Mouse (Mus musculus) heart, embryonic 11.5 days (tissue): ENCODE measurements around the gene Gm13695. TPM values are rescaled to one million over a fixed set of nuclear protein-coding genes. Genes with fewer than 3 reads are reported as not detected.
"Not testable (repeated sequence)": the region's sequence is repeated elsewhere in the genome, so short reads cannot be mapped to it uniquely, and the experiment has no call there.

Experiments
- ATAC-seq: fragments of 200-750 bp; cut with Nextera tagmentation; replicated peaks from 2 replicates; pipeline ENCODE4 v1.8.0; 2017; ENCODE audit warnings: moderate library complexity; ENCODE audit not compliant: insufficient number of reproducible peaks, low FRiP score, low TSS enrichment
- H3K27ac ChIP-seq: fragments of 300-500 bp; sonication (generic); 2 replicates; pipeline ENCODE4 v1.5.1; 2014; ENCODE audit warnings: mild to moderate bottlenecking, low read depth, low read length
- H3K27me3 ChIP-seq: fragments of 300-500 bp; sonication (generic); 2 replicates; pipeline ENCODE4 v1.6.1; 2014; ENCODE audit warnings: mild to moderate bottlenecking, low read length, mixed read lengths; ENCODE audit not compliant: control insufficient read depth, insufficient read depth
- H3K36me3 ChIP-seq: fragments of 300-500 bp; sonication (generic); 2 replicates; pipeline ENCODE4 v1.6.1; 2014; ENCODE audit warnings: mild to moderate bottlenecking, low read length, moderate library complexity, mixed read lengths; ENCODE audit not compliant: control insufficient read depth, insufficient read depth
- H3K4me1 ChIP-seq: fragments of 300-500 bp; sonication (generic); 2 replicates; pipeline ENCODE4 v1.6.1; 2014; ENCODE audit warnings: low read length; ENCODE audit not compliant: control insufficient read depth, insufficient read depth
- H3K4me2 ChIP-seq: fragments of 300-500 bp; sonication (generic); 2 replicates; pipeline ENCODE4 v1.6.1; 2014; ENCODE audit warnings: mild to moderate bottlenecking, moderate library complexity
- H3K4me3 ChIP-seq: fragments of 300-500 bp; sonication (generic); 2 replicates; pipeline ENCODE4 v1.5.1; 2014; ENCODE audit warnings: low read depth, low read length
- H3K9ac ChIP-seq: fragments of 300-500 bp; sonication (generic); 2 replicates; pipeline ENCODE4 v1.6.1; 2014; ENCODE audit warnings: mild to moderate bottlenecking, low read depth, low read length, moderate library complexity
- H3K9me3 ChIP-seq: fragments of 300-500 bp; sonication (generic); replicated peaks from 2 replicates; pipeline ENCODE4 v1.6.1; 2016; ENCODE audit warnings: low read length; ENCODE audit not compliant: control insufficient read depth
- WGBS: fragments of 180-500 bp; shearing (Covaris S2); extraction: QIAGEN DNeasy Blood & Tissue Kit; methylation state at CpG from one replicate; pipeline ENCODE4 v1.1.7; 2014; ENCODE audit not compliant: insufficient replicate concordance; 5-methylcytosine and 5-hydroxymethylcytosine counted together
- polyA plus RNA-seq: library from polyadenylated mRNA; unstranded; fragments of >200 nt; fragmentation: Nextera tagmentation; extraction: Ambion mirVana; gene quantifications from 2 replicates; pipeline ENCODE4 v1.2.1, GENCODE M21; 2014

The Gm13695 gene
- polyA plus RNA-seq = not detected in 2 replicates

DNA sequence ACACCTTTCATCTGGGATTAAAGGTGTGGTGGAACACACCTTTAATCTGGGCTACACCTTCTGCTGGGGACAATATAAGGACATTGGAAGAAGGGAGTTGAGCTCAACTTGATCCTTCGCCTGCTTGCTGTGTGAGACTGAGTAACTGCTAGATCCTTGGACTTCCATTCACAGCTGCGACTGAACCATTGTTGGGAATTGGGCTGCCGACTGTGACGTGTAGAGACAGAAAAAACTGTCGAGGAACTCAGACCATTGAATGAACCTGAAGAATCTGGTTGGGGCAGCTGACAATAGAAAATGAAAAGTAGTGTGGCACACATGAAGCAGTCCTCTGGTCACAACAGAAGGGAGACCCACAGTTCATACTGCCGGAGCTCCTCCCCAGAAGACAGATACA lies at the start of gene Gm13695:
Gm13695 (plus strand) TSS at position 301 of the 400 bp plus-strand sequence.
- not testable (repeated sequence) for ATAC-seq
- WGBS = no CpG with 5 or more reads among the region's 6 CpGs

GRCm38 (mm10) chr2:83929478-83930088 lies 37.5 kb upstream of the Gm13695 start:
- Histone ChIP-seq H3K36me3 (no peaks in the 10 kb centered on the region), H3K4me3 (no peak overlapping the region), H3K4me1 (no peaks in the 10 kb centered on the region), H3K9ac (no peak overlapping the region), H3K4me2 (no peak overlapping the region), H3K9me3 (no peaks in the 10 kb centered on the region), H3K27ac (no peak overlapping the region), H3K27me3 (no peaks in the 10 kb centered on the region)
- ATAC-seq = no peak
- WGBS = 73% methylated on average over 2 of the region's 2 CpGs

More for the DNA sequence above, at the start of gene Gm13695:
- H3K36me3 ChIP-seq, H3K27me3 ChIP-seq, H3K9ac ChIP-seq, H3K9me3 ChIP-seq, H3K4me3 ChIP-seq, H3K4me1 ChIP-seq, H3K4me2 ChIP-seq, H3K27ac ChIP-seq: not testable (repeated sequence)

- WGBS = 3% methylated on average over 20 of the region's 20 CpGs
- no peaks in the 10 kb centered on the region for H3K9me3 ChIP-seq
- H3K9ac ChIP-seq = no peak within 1 kb of the TSS
- H3K27ac ChIP-seq = no peak within 1 kb of the TSS
- H3K27me3 ChIP-seq = no peaks in the 10 kb centered on the region
- ATAC-seq = no peak; the same call in 1 of the 2 replicates
- peak within 1 kb of the TSS; percentile 27; the same call in 1 of the 2 replicates for H3K4me3 ChIP-seq
- H3K36me3 ChIP-seq = no peaks in the 10 kb centered on the region
- peaks cover 3% of the 10 kb centered on the region; the same call in 1 of the 2 replicates for H3K4me1 ChIP-seq
- H3K4me2 ChIP-seq = peak within 1 kb of the TSS; percentile 61
Observed at GRCm38 (mm10) chr2:83940931-83941361, 26.2 kb upstream of the Gm13695 start, which contains the start of gene Zswim2. TSS of gene Zswim2 (minus strand) at chr2:83941228.

DNA sequence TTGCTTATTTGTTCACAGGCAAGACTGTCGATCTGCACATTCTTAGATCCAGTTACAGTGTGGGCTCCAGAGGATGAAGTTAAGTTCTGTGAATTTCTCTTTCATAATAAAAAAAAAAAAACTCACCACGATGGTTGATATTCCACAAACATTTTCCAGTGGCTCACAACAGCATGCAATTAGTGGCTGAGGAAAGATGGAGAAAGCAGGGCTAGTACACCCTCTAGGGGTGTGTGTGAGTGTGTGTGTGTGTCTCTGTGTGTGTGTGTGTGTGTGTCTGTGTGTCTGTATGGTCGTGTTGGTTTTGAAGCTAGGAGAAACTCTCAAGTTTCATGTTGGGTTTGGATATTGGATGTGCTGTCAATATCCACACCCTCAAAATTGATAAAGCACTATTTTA lies 25.7 kb upstream of the Gm13695 start:
- no peak for ATAC-seq
- Histone ChIP-seq H3K4me3 (peak overlapping the region; percentile 27; the same call in 1 of the 2 replicates), H3K4me2 (peak overlapping the region; percentile 61), H3K27ac (no peak overlapping the region), H3K9me3 (no peaks in the 10 kb centered on the region), H3K36me3 (no peaks in the 10 kb centered on the region), H3K4me1 (peaks cover 3% of the 10 kb centered on the region; the same call in 1 of the 2 replicates), H3K27me3 (no peaks in the 10 kb centered on the region), H3K9ac (no peak overlapping the region)
- 51% methylated on average over 3 of the region's 3 CpGs for WGBS

- H3K27ac ChIP-seq = no peak overlapping the region
- WGBS = 40% methylated on average over 4 of the region's 4 CpGs
- H3K9me3 ChIP-seq = no peaks in the 10 kb centered on the region
- no peaks in the 10 kb centered on the region for H3K36me3 ChIP-seq
- H3K27me3 ChIP-seq = no peaks in the 10 kb centered on the region
- ATAC-seq = no peak
- H3K4me3 ChIP-seq = no peak overlapping the region
- H3K4me2 ChIP-seq = no peak overlapping the region
- peaks cover 3% of the 10 kb centered on the region; the same call in 1 of the 2 replicates for H3K4me1 ChIP-seq
- H3K9ac ChIP-seq = no peak overlapping the region
Observed at GRCm38 (mm10) chr2:83941792-83942191, 25.3 kb upstream of the Gm13695 start.

DNA sequence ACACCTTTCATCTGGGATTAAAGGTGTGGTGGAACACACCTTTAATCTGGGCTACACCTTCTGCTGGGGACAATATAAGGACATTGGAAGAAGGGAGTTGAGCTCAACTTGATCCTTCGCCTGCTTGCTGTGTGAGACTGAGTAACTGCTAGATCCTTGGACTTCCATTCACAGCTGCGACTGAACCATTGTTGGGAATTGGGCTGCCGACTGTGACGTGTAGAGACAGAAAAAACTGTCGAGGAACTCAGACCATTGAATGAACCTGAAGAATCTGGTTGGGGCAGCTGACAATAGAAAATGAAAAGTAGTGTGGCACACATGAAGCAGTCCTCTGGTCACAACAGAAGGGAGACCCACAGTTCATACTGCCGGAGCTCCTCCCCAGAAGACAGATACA lies 11.7 kb upstream of the Gm13695 start, which contains the start of gene Gm13698:
Gm13698 (plus strand) TSS at position 301 of the 400 bp plus-strand sequence.
- no CpG with 5 or more reads among the region's 6 CpGs for WGBS
- H3K36me3 ChIP-seq, H3K27ac ChIP-seq, H3K9me3 ChIP-seq, H3K27me3 ChIP-seq, ATAC-seq, H3K4me1 ChIP-seq, H3K9ac ChIP-seq, H3K4me2 ChIP-seq, H3K4me3 ChIP-seq: not testable (repeated sequence)

- not testable (repeated sequence) for H3K4me3 ChIP-seq, H3K4me2 ChIP-seq, H3K9ac ChIP-seq, H3K36me3 ChIP-seq, H3K9me3 ChIP-seq, ATAC-seq, H3K4me1 ChIP-seq, H3K27me3 ChIP-seq, H3K27ac ChIP-seq
- no CpG with 5 or more reads among the region's 6 CpGs for WGBS
Observed at GRCm38 (mm10) chr2:83961203-83961602, 5.9 kb upstream of the Gm13695 start, which contains the start of gene Gm13693. TSS of gene Gm13693 (plus strand) at chr2:83961503.

GRCm38 (mm10) chr2:83972823-83973222 lies 5.7 kb downstream of the Gm13695 start, which contains the start of gene Gm13696:
TSS of gene Gm13696 (plus strand) at chr2:83973123.
- H3K27ac ChIP-seq, H3K27me3 ChIP-seq, H3K36me3 ChIP-seq, H3K4me2 ChIP-seq, H3K4me1 ChIP-seq, H3K4me3 ChIP-seq, H3K9ac ChIP-seq, H3K9me3 ChIP-seq, ATAC-seq: not testable (repeated sequence)
- WGBS = no CpG with 5 or more reads among the region's 6 CpGs

DNA sequence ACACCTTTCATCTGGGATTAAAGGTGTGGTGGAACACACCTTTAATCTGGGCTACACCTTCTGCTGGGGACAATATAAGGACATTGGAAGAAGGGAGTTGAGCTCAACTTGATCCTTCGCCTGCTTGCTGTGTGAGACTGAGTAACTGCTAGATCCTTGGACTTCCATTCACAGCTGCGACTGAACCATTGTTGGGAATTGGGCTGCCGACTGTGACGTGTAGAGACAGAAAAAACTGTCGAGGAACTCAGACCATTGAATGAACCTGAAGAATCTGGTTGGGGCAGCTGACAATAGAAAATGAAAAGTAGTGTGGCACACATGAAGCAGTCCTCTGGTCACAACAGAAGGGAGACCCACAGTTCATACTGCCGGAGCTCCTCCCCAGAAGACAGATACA lies 11.5 kb downstream of the Gm13695 start, which contains the start of gene Gm13694:
Gm13694 (plus strand) TSS at position 301 of the 400 bp plus-strand sequence.
- H3K4me2 ChIP-seq, ATAC-seq, H3K27ac ChIP-seq, H3K36me3 ChIP-seq, H3K9ac ChIP-seq, H3K9me3 ChIP-seq, H3K4me3 ChIP-seq, H3K27me3 ChIP-seq, H3K4me1 ChIP-seq: not testable (repeated sequence)
- no CpG with 5 or more reads among the region's 6 CpGs for WGBS
